Mouse (Mus musculus): ENCODE measurements around the gene Wdfy1.

GRCm38 (mm10) chr1:79803614-79804013, 27.7 kb upstream of the Wdfy1 start:
- no peak for TF ChIP-seq CTCF (IDR thresholded peaks at IDR 0.05; ENCODE audit: control insufficient read depth, insufficient read depth, insufficient replicate concordance, low read depth, low read length)
- no peak for TF ChIP-seq POLR2A (IDR thresholded peaks at IDR 0.05; ENCODE audit: control insufficient read depth, low read depth, low read length)
